Mouse (Mus musculus): ENCODE measurements at regions not wholly inside any gene's neighbourhood (a gene's known extent, or its start where the extent isn't known, plus 50 kb on each side); places are given as distances from the start of the nearest gene placed in this dataset.

DNA sequence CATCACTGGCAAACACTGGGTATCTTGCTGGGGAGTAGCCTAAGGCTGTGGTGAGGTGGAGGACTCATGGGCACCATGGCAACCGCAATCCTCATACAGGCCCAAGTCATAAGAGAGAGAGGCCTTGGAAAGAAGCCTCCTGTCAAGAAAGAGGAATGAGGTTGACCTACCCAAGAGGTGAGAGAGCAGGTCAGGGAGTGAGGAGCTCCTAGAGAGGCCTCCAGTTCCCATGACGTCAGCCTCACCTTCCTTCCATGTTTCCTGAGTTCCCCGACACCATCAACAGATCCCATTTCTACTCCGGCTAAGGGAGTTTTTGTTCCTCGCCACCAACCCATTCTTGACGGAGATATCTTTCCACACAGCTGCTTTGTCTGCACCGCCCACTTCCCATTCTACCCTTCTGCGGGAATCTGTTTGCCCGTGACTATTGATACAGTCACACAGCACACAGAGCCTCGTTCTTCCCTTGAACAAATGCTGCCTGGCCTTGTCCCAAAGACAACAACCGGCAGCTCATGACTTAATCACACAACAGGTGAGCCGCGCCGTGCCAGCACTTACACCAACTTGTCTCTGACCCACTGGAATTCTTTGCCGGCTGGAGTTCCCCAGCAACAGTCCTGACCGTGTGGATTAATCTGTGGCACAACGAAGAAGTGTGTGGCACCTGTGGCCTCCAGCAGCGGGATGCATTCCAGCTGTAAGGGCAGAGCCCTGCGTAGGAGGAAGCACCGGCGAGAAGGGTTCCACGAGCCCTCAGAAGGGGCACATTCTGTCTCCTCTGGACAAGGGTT, 111.8 kb upstream of the Rreb1 start:
- DNase-seq: no peak

DNA sequence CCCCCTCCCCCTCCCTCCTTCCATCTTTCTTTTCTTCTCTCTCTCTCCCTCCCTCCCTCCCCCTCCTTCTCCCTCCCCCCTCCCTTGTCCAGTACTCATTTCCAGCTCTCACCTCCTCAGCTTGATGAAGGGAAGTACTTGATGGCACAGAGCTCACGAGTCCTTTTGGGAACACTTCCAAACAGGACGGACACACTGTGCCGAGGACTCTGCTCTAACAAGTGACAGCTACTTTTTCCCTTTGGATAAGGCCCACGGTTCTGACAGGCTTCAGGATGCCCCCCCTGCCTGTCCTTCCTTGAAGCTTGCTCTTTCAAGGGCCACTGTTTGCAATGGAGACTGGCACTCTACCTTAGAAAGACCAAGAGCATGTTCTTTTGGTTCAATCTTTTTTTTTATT, 110.8 kb upstream of the Rreb1 start:
- no peak for DNase-seq

DNA sequence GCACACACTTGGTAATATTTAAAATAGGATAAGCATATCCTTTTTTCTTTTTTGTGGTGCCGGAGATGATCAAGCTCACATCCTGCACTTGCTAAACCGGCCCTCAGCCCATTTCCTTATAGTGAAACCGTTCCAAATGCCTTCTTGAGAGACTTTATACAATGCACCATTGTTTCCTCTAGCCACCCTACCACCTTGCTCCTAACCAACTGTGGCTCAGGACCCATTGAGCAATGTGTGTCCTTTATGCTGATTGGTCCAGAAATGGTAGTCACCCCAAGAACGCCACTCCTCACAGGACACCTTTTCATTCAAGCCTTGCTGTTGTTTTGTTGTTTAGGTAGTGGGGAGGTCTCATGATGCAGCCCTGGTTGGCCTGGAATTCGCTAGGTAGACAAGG, 110.3 kb upstream of the Rreb1 start:
- DNase-seq: no peak

GRCm38 (mm10) chr13:37671109-37671508, 107.1 kb upstream of the Rreb1 start:
- no peak for DNase-seq

- peak; percentile 28 to 30 for DNase-seq
Observed at GRCm38 (mm10) chr13:37674676-37675350, 103.4 kb upstream of the Rreb1 start.

DNA sequence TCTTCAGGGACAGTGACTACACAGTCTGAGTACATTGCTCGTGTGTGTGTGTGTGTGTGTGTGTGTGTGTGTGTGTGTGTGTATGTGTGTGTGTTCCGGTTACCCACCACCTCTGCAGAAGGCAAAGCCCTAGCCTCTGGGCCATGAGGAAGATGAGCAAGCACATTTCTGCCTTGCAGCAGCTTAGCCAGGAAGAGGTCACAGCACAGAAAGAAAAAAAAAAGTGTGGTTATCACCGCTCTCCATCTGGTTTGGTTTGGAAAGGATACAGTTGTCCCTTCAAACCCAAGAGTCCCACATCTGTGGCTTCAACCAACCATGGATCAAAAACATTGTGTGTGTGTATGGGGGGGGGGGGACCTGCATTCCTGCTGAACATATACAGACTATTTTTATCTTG, 102.5 kb upstream of the Rreb1 start:
- no peak for DNase-seq

- DNase-seq: no peak
Observed at GRCm38 (mm10) chr13:37676912-37677311, 101.3 kb upstream of the Rreb1 start.

GRCm38 (mm10) chr13:37678251-37678650, 99.9 kb upstream of the Rreb1 start:
- no peak for DNase-seq

GRCm38 (mm10) chr13:37678772-37679171, 99.4 kb upstream of the Rreb1 start:
- DNase-seq: no peak

- no peak for DNase-seq
Observed at GRCm38 (mm10) chr13:37680837-37681619, 97.2 kb upstream of the Rreb1 start.

- no peak for DNase-seq
Observed at GRCm38 (mm10) chr13:37683045-37683679, 95.0 kb upstream of the Rreb1 start.

GRCm38 (mm10) chr13:37685617-37686016, 92.6 kb upstream of the Rreb1 start:
- no peak for DNase-seq

DNA sequence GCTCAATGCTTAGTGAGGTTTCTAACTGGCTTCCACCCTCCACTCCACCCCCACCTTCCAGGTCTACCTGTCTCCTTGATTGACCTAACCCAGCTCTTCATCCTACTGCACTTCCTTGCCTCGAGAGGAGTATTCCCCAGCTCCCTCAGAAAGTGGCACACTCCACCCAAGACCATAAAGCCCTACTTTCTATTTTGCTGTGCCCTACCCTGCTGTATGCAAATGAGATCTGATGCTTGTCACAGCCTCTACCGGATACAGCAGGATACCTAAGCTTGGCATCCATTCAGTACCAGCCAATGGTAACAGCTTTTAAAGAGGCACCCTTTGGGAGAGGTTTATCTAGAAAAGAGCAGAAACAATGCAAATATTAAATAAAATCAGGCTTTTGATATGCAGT, 92.1 kb upstream of the Rreb1 start:
- DNase-seq: no peak

DNA sequence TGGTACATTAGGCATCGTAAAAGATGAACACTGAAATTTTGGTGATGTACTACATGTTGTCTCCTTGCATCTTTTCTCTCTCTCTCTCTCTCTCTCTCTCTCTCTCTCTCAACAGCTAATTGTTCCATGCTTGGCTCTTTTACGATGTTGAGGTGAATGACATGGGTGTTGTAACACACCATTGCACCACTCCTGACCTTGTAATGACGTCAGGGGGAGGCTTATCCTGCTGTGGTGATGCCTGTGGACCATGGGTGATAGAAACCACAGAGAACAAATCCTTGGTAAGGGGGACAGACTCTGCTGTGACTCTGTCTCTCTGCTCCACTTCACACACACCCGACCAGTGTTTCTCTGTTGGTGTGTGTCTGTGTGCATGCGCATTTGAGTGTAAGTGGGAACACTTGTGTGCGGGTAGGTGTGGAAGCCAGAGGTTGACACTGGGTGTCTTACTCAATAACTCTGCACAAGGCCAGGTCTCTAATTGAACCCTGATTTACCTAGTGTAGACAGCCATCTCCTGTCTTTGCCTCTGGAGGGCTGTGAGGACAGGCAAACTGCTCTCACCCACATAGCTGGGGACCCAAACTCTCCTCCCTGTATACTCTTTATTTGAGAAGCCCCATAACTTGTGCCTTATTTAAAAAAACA, 88.9 kb upstream of the Rreb1 start:
- DNase-seq: no peak

DNA sequence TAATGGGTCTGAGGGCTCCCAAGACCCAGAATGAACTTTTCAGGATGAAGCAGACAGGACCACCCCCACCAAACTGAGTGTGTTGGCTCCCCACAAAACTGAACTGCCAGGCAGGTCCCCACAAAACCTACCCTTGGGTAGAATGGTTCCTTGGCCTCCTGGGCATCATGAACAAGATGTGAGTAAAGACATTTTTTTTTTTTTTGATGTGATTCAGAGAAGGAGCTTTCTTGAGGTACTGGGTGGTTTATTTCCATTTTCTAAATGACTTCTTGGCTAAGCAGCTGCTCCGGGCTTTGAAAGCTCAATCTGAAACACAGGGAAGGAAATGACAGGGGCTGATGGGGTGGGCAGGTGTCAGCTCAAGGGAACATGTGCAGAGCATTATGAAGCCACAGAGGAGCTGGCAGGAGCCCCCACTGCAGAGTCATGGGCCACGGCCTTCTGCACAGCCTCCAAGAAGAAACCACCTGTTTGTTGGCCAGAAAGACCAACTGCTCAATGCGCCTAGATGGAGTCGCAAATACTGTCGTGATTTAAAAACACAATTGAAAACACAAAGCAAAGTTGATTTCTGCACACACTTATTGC, 86.2 kb upstream of the Rreb1 start:
- no peak for DNase-seq

GRCm38 (mm10) chr13:37693617-37694016, 84.6 kb upstream of the Rreb1 start:
- no peak for DNase-seq

- DNase-seq: no peak
Observed at GRCm38 (mm10) chr13:37704475-37704874, 73.7 kb upstream of the Rreb1 start.

- no peak for DNase-seq
Observed at GRCm38 (mm10) chr13:37705482-37705881, 72.7 kb upstream of the Rreb1 start.

- DNase-seq: no peak
Observed at GRCm38 (mm10) chr13:37710913-37711312, 67.3 kb upstream of the Rreb1 start.

GRCm38 (mm10) chr13:37712908-37713496, 65.2 kb upstream of the Rreb1 start:
- DNase-seq: no peak

DNA sequence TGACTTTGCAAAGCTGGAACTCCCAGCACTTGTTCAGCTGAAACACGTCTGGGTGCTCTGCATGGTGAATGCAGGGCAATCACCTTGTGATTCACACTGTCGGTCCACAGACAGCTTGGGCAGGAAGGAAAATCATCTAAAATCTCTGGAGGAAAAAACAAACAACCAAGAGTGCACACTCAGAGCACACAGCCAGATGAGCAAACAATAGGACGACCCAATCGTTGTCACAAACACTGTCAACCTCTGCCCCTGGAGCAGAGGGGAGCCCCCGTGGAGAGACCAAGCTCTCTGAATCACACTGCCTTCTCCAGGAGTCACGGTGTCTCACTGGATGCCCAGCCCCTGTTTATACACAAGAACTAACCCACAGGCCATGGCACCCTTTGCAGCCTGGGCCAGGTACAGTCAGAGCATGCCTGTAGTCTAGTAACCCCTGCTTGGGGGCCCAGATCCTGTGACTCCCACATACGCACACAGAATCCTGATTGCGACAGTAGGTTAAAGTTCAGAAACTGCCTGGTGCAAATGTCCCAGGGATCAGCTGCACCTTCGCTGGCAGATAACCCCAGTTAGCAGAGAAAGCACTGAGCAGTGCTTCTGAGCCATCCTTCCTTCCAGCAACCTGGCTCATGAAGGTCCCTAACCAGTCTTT, 63.0 kb upstream of the Rreb1 start:
- DNase-seq: no peak
